Mouse (Mus musculus): Measurements from ENCODE around the gene Plk3. TPM values are rescaled to one million over a fixed set of nuclear protein-coding genes. Genes with fewer than 3 reads are reported as not detected.
A peak's percentile ranks its signal among the peaks of the same experiment; 100 is the strongest.

The Plk3 gene
- total RNA-seq, 1 experiment = 28.3 TPM

GRCm38 (mm10) chr4:117097969-117098763, 35.6 kb downstream of the Plk3 start:
- peak overlapping the region; percentile 55; the same call in 1 of the 2 replicates for H3K27ac ChIP-seq (ENCODE audit: insufficient read depth, low read depth, low read length, poor library complexity, severe bottlenecking)
- no peak overlapping the region for H3K9ac ChIP-seq (ENCODE audit: insufficient read depth, low read depth, low read length, poor library complexity, severe bottlenecking)
- H3K4me3 ChIP-seq (ENCODE audit: insufficient read depth in 1 of 2, low read depth in 1 of 2, low read length in 2 of 2, poor library complexity in 1 of 2, severe bottlenecking in 1 of 2) = no peak overlapping the region; a peak in 1 of 4 replicates

GRCm38 (mm10) chr4:117096666-117097065, 37.1 kb downstream of the Plk3 start:
- Histone ChIP-seq H3K36me3 (ENCODE audit: control insufficient read depth, insufficient read depth, low read length, poor library complexity, severe bottlenecking) (peaks cover 7% of the 10 kb centered on the region; the same call in 1 of the 2 replicates), H3K4me3 (ENCODE audit: insufficient read depth in 1 of 2, low read depth in 1 of 2, low read length in 2 of 2, poor library complexity in 1 of 2, severe bottlenecking in 1 of 2) (peak overlapping the region; percentile 76 to 92), H3K4me1 (ENCODE audit: control insufficient read depth in 2 of 2, insufficient read depth in 2 of 2, low read length in 2 of 2, poor library complexity in 1 of 2) (peaks cover 5 to 22% of the 10 kb centered on the region in 2 experiments; a peak in 3 of 4 replicates), H3K9ac (ENCODE audit: insufficient read depth, low read depth, low read length, poor library complexity, severe bottlenecking) (peak overlapping the region; percentile 84; the same call in 1 of the 2 replicates), H3K9me3 (ENCODE audit: control insufficient read depth, insufficient read depth, low read depth, low read length) (no peaks in the 10 kb centered on the region), H3K27ac (ENCODE audit: insufficient read depth, low read depth, low read length, poor library complexity, severe bottlenecking) (0 out of 2 replicates have a peak overlapping the region, but pooled peaks have one; percentile 11)
- no peak for TF ChIP-seq HCFC1 (IDR thresholded peaks at IDR 0.05; ENCODE audit: borderline replicate concordance, insufficient read depth, low read length)
- TF ChIP-seq CHD2 (IDR thresholded peaks at IDR 0.05; ENCODE audit: low read depth, low read length) = no peak
- TF ChIP-seq MAFK (IDR thresholded peaks at IDR 0.05; ENCODE audit: insufficient read depth, low read depth, low read length) = no peak
- no peak for TF ChIP-seq ZNF384 (IDR thresholded peaks at IDR 0.05; ENCODE audit: low read depth, low read length)
- no peak for TF ChIP-seq ZC3H11A (IDR thresholded peaks at IDR 0.05; ENCODE audit: borderline replicate concordance, low read depth, low read length)
- in situ Hi-C loops (cut with MboI; ENCODE audit: low sequenced_read_pairs in 2 of 2, unreplicated experiment in 2 of 2) = no loop called here
- DNase-seq (ENCODE audit: low read depth, low spot score) = no peak

More at GRCm38 (mm10) chr4:117097969-117098763, 35.6 kb downstream of the Plk3 start:
- TF ChIP-seq MAFK (IDR thresholded peaks at IDR 0.05; ENCODE audit: insufficient read depth, low read depth, low read length) (no peak), CHD2 (IDR thresholded peaks at IDR 0.05; ENCODE audit: low read depth, low read length) (no peak), HCFC1 (IDR thresholded peaks at IDR 0.05; ENCODE audit: borderline replicate concordance, insufficient read depth, low read length) (no peak), ZC3H11A (IDR thresholded peaks at IDR 0.05; ENCODE audit: borderline replicate concordance, low read depth, low read length) (no peak), ZNF384 (IDR thresholded peaks at IDR 0.05; ENCODE audit: low read depth, low read length) (no peak)
- no peak for DNase-seq (ENCODE audit: low read depth, low spot score)
- peaks cover 5 to 23% of the 10 kb centered on the region in 2 experiments; a peak in 3 of 4 replicates for H3K4me1 ChIP-seq (ENCODE audit: control insufficient read depth in 2 of 2, insufficient read depth in 2 of 2, low read length in 2 of 2, poor library complexity in 1 of 2)
- H3K9me3 ChIP-seq (ENCODE audit: control insufficient read depth, insufficient read depth, low read depth, low read length) = no peaks in the 10 kb centered on the region
- in situ Hi-C loops (cut with MboI; ENCODE audit: low sequenced_read_pairs in 2 of 2, unreplicated experiment in 2 of 2) = no loop called here
- peaks cover 8% of the 10 kb centered on the region for H3K36me3 ChIP-seq (ENCODE audit: control insufficient read depth, insufficient read depth, low read length, poor library complexity, severe bottlenecking)

- Histone ChIP-seq H3K36me3 (ENCODE audit: control insufficient read depth, insufficient read depth, low read length, poor library complexity, severe bottlenecking) (peaks cover 7% of the 10 kb centered on the region; the same call in 1 of the 2 replicates), H3K9ac (ENCODE audit: insufficient read depth, low read depth, low read length, poor library complexity, severe bottlenecking) (peak within 1 kb of the TSS; percentile 84), H3K4me3 (ENCODE audit: insufficient read depth in 1 of 2, low read depth in 1 of 2, low read length in 2 of 2, poor library complexity in 1 of 2, severe bottlenecking in 1 of 2) (peak within 1 kb of the TSS; percentile 76 to 92), H3K4me1 (ENCODE audit: control insufficient read depth in 2 of 2, insufficient read depth in 2 of 2, low read length in 2 of 2, poor library complexity in 1 of 2) (peaks cover 3 to 18% of the 10 kb centered on the region in 2 experiments; a peak in 3 of 4 replicates), H3K9me3 (ENCODE audit: control insufficient read depth, insufficient read depth, low read depth, low read length) (no peaks in the 10 kb centered on the region), H3K27ac (ENCODE audit: insufficient read depth, low read depth, low read length, poor library complexity, severe bottlenecking) (peak within 1 kb of the TSS; percentile 46)
- peak; percentile 89 for DNase-seq (ENCODE audit: low read depth, low spot score)
- TF ChIP-seq ZC3H11A (IDR thresholded peaks at IDR 0.05; ENCODE audit: borderline replicate concordance, low read depth, low read length) = no peak
- TF ChIP-seq ZNF384 (IDR thresholded peaks at IDR 0.05; ENCODE audit: low read depth, low read length) = 0 out of 2 replicates have a peak, but pooled peaks have one; percentile 44
- in situ Hi-C loops (cut with MboI; ENCODE audit: low sequenced_read_pairs in 2 of 2, unreplicated experiment in 2 of 2) = no loop called here
These were observed 38.0 kb downstream of the Plk3 start, which contains the start of gene Ptch2 for GRCm38 (mm10) chr4:117095551-117096452. Gene Ptch2, plus strand, starts transcription at chr4:117096075.

- DNase-seq (ENCODE audit: low read depth, low spot score) = no peak
- no peak for TF ChIP-seq ZC3H11A (IDR thresholded peaks at IDR 0.05; ENCODE audit: borderline replicate concordance, low read depth, low read length)
- TF ChIP-seq CHD2 (IDR thresholded peaks at IDR 0.05; ENCODE audit: low read depth, low read length) = no peak
- TF ChIP-seq MAFK (IDR thresholded peaks at IDR 0.05; ENCODE audit: insufficient read depth, low read depth, low read length) = no peak
- TF ChIP-seq HCFC1 (IDR thresholded peaks at IDR 0.05; ENCODE audit: borderline replicate concordance, insufficient read depth, low read length) = no peak
- TF ChIP-seq ZNF384 (IDR thresholded peaks at IDR 0.05; ENCODE audit: low read depth, low read length) = no peak
- Histone ChIP-seq H3K4me3 (ENCODE audit: insufficient read depth in 1 of 2, low read depth in 1 of 2, low read length in 2 of 2, poor library complexity in 1 of 2, severe bottlenecking in 1 of 2) (no peak overlapping the region), H3K27ac (ENCODE audit: insufficient read depth, low read depth, low read length, poor library complexity, severe bottlenecking) (no peak overlapping the region), H3K36me3 (ENCODE audit: control insufficient read depth, insufficient read depth, low read length, poor library complexity, severe bottlenecking) (peaks cover 4% of the 10 kb centered on the region; the same call in 1 of the 2 replicates), H3K4me1 (ENCODE audit: control insufficient read depth in 2 of 2, insufficient read depth in 2 of 2, low read length in 2 of 2, poor library complexity in 1 of 2) (peaks cover 6 to 20% of the 10 kb centered on the region in 2 experiments), H3K9me3 (ENCODE audit: control insufficient read depth, insufficient read depth, low read depth, low read length) (no peaks in the 10 kb centered on the region), H3K9ac (ENCODE audit: insufficient read depth, low read depth, low read length, poor library complexity, severe bottlenecking) (no peak overlapping the region)
- in situ Hi-C loops (cut with MboI; ENCODE audit: low sequenced_read_pairs in 2 of 2, unreplicated experiment in 2 of 2) = no loop called here
These were observed 39.0 kb downstream of the Plk3 start for GRCm38 (mm10) chr4:117094626-117095361.
